Mouse (Mus musculus): ENCODE measurements around the gene Chrna4. TPM values are rescaled to one million over a fixed set of nuclear protein-coding genes. Genes with fewer than 3 reads are reported as not detected.

The Chrna4 gene
- polyA plus RNA-seq, 1 experiment, result 37.8 TPM

- Histone ChIP-seq H3K4me3 (ENCODE audit: insufficient read depth, low read depth, low read length) (no peak overlapping the region), H3K27ac (ENCODE audit: insufficient read depth, low read depth, low read length) (no peak overlapping the region), H3K4me1 (ENCODE audit: control insufficient read depth, insufficient read depth, low read length) (0 out of 2 replicates have a peak, but pooled peaks cover 6% of the 10 kb centered on the region), H3K36me3 (ENCODE audit: control insufficient read depth, insufficient read depth, low read length) (no peaks in the 10 kb centered on the region), H3K27me3 (replicated peaks; ENCODE audit: control insufficient read depth, insufficient read depth, low read length) (no peaks in the 10 kb centered on the region)
- peak; percentile 81 for DNase-seq
- 40% methylated on average over 6 of the region's 6 CpGs for WGBS
- TF ChIP-seq POLR2A (IDR thresholded peaks at IDR 0.05; ENCODE audit: low read depth, low read length) (no peak), CTCF (conservative IDR thresholded peaks at IDR 0.05; ENCODE audit: insufficient read depth, insufficient read length, low read depth, low read length) (no peak)
Measured at GRCm38 (mm10) chr2:180981133-180981532, 62.2 kb downstream of the Chrna4 start.

Other genes starting within 250 kb of the Chrna4 start
- gene Ythdf1, start 122.6 kb downstream of the Chrna4 start, polyA plus RNA-seq (2012; rRNA removed), result 33.9 and 34.8 TPM in 2 replicates
- gene Birc7, start 114.5 kb downstream of the Chrna4 start, polyA plus RNA-seq (2012; rRNA removed), result not detected in 2 replicates
- 2.0 and 3.7 TPM in 2 replicates for gene Nkain4, start 88.8 kb downstream of the Chrna4 start, polyA plus RNA-seq (2012; rRNA removed)
- 35.6 and 38.9 TPM in 2 replicates for gene Arfgap1, start 76.3 kb downstream of the Chrna4 start, polyA plus RNA-seq (2012; rRNA removed)
- gene Col20a1, start 57.0 kb downstream of the Chrna4 start, polyA plus RNA-seq (2012; rRNA removed), result 1.2 and 1.3 TPM in 2 replicates
- 0.05 and 0.31 TPM in 2 replicates for gene Kcnq2, start 91.8 kb upstream of the Chrna4 start, polyA plus RNA-seq (2012; rRNA removed)
- 0.92 and 18.7 TPM in 2 replicates for gene Eef1a2, start 113.5 kb upstream of the Chrna4 start, polyA plus RNA-seq (2012; rRNA removed)
- gene Ppdpf, start 143.7 kb upstream of the Chrna4 start, polyA plus RNA-seq (2012; rRNA removed), result 162 and 168 TPM in 2 replicates
- gene Ptk6, start 159.2 kb upstream of the Chrna4 start, polyA plus RNA-seq (2012; rRNA removed), result 0.12 and 0.16 TPM in 2 replicates
- gene Srms, start 169.6 kb upstream of the Chrna4 start, polyA plus RNA-seq (2012; rRNA removed), result 0.87 and 0.91 TPM in 2 replicates
- gene Fndc11, start 176.5 kb upstream of the Chrna4 start, polyA plus RNA-seq (2012; rRNA removed), result 0.72 and 0.77 TPM in 2 replicates
- 15.4 and 17.5 TPM in 2 replicates for gene Helz2, start 198.5 kb upstream of the Chrna4 start, polyA plus RNA-seq (2012; rRNA removed)
- gene Gmeb2, start 244.5 kb upstream of the Chrna4 start, polyA plus RNA-seq (2012; rRNA removed), result 12.8 and 14.5 TPM in 2 replicates

Measured in kidney, adult 2 months (tissue).